Mouse (Mus musculus) layer of hippocampus, adult 9-11 months (tissue): ENCODE measurements around the gene Wdfy1.

Experiments
- DNase-seq: peaks from one replicate; pipeline ENCODE4 v3.0.0; 2022

Wdfy1 gene

GRCm38 (mm10) chr1:79707383-79707782, 68.6 kb downstream of the Wdfy1 start:
- no peak for DNase-seq

GRCm38 (mm10) chr1:79706707-79707106, 69.2 kb downstream of the Wdfy1 start:
- no peak for DNase-seq

GRCm38 (mm10) chr1:79704672-79705071, 71.3 kb downstream of the Wdfy1 start:
- DNase-seq = no peak

DNA sequence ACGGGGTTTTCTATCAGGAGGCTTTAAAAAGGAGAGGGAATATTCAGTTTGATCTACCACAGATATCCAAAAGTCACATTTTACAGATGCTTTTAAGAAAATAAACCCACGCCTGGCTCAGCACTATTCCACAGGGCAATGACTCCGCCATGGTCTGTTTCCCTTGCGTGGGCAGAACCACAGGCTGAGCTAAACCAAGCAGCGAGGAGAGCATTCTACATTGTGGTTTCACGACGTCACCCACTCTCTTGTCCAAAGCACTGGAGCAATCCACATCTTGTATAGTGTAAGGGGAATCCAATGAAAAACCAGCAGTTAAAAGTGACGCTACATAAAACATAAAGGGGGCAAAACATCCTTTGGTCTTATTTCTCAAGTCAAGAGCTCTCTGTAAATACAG, 72.4 kb downstream of the Wdfy1 start:
- DNase-seq = no peak

DNA sequence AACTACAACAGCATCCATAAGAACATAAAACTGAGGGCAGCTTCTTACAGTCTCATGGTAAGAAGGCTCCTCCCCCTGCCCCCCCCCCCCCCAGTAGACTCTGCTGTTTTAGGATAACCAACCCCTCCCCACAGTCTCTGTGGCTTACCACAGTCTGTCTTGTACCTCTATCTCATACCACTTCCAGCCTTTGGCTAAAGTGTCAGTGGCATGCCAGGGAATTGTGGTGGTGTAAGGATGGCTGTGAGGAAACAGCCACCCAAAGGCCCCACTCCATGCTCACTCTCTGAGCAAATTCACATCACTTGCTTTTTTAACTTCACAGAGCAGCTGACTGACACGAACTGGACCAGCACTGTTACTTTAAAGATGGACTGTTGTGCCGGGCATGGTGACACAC, 77.4 kb downstream of the Wdfy1 start:
- DNase-seq = no peak

DNA sequence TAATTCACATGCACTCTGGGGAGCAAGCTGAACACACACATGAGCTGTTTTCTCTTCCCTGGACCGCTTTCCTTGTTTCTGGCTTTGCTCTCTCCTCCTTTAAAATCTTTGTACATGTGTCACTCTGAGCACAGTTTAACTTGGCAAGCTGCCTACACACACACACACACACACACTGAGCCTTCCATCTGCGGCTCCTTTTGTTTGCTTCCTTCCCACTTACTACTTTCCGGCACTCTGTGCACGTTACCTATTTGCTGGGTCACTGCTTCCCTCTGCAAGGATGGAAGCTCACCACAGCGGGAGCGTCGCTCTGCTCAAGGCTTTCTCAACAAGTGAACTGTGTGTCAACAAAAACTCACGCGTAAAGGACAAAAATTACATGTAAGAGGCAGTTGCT, 78.6 kb downstream of the Wdfy1 start:
- peak; percentile 26 for DNase-seq

GRCm38 (mm10) chr1:79696933-79697332, 79.0 kb downstream of the Wdfy1 start:
- DNase-seq = no peak

GRCm38 (mm10) chr1:79692482-79692881, 83.5 kb downstream of the Wdfy1 start:
- no peak for DNase-seq

GRCm38 (mm10) chr1:79687254-79687653, 88.7 kb downstream of the Wdfy1 start:
- no peak for DNase-seq

GRCm38 (mm10) chr1:79684027-79684426, 91.9 kb downstream of the Wdfy1 start:
- DNase-seq = no peak

GRCm38 (mm10) chr1:79682936-79683335, 93.0 kb downstream of the Wdfy1 start:
- DNase-seq = no peak

DNA sequence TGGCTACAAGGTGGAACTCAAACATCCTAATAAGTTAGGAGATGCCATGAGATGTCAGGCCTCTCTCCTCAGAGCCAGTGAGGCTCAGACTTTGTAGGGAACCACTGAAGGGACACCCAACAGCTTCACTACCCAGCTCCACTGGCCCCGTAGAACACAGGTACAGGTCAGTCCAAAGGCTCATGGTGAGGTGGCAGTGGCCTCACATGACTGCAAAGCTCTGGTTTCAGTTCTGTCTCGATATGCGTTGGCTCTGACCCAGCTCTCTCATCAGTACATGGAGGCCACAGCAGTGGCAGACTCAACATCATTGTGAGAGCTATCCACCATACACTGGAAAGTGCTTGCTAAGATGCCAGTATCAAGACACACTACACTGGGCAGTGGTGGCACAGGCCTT, 95.2 kb downstream of the Wdfy1 start:
- no peak for DNase-seq

DNA sequence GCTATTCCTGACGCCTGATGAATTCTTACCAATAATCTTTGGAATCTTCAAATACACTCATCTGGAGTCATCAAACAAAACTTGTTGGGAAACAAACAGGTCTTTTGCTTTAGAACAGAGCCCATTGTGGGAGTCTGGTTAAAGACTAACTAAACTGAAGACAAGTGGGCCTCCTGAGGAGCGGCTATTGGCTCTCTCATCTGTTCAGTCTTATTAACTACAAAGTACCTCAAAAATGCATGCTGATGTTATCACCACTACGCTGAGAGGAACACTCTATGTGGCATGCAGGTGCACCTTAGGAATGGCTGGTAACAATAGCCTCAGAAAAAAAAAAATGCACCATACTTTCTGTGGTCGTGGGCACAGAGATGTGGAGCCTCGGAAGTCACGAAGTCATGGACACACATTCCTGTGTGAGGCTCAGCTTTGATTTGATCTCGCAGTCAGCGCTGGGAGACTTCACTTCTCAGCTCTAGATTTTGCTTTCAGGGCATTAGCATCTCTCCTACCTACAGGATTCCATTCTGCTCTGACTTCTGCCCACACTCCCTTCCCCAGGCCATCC, 97.7 kb downstream of the Wdfy1 start:
- no peak for DNase-seq

DNA sequence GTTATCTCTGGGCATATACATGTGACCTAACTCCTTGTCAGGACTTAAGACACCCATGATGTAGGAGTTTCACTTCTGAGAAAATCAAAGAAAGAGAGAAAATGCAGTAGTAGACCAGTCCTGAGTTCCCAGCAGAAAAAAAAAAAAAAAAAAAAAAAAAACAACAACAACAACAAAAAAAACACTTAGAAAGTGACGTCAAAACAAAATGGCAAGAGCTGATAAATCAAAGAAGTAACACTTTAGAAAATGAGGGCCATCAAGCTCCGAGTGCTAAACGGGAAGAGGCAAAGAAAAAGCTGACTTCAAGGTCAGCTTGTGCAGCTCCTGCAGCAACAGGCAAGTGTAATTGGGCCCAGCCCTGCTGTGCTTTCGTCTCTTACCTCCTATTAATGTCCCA, 100.2 kb downstream of the Wdfy1 start:
- no peak for DNase-seq

DNA sequence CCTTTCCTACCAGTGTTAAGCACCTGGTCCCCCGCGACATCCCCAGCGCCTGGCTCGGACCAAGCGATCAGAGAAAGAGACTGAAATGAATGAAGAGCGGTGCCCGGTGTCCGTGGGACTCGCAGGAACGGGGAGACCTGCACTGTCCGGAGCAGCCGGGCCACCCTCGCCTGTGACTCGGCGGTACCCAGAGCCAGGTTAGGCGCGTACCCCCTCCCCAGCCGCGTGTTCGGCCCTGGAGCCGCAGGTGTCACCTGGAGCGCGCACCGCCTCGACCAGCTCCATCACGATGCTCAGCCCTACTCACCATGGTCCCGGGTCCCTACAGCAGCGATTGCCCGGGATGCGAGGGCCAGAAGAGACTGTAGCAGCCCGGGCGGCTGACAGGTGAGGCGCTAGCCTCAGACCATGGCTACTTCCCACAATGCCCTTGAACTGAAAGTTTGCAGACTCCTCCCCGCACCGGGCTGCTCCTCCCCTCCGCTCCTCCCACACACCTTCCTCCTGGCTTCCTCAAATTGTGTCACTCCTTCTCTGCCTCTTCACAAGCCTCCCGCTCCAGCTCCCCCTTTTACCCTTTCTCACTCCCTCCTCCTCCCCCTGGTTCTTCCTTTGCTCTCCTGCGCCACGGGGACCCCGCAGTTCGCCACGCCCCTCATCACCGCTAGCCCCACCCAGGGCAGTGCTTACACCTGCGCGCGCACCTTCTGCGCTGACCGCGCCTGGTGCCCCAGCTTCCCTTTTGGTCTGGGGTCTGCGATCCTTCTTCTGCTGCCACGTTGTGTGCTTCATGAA, 104.2 kb downstream of the Wdfy1 start, which contains the start of gene Ap1s3:
Gene Ap1s3, minus strand, starts transcription at position 430 of the 795 bp plus-strand sequence.
- DNase-seq = peak; percentile 45

- no peak for DNase-seq
These were observed 104.8 kb downstream of the Wdfy1 start for GRCm38 (mm10) chr1:79671196-79671542.

- DNase-seq = no peak
These were observed 106.4 kb downstream of the Wdfy1 start for GRCm38 (mm10) chr1:79669419-79669974.

DNA sequence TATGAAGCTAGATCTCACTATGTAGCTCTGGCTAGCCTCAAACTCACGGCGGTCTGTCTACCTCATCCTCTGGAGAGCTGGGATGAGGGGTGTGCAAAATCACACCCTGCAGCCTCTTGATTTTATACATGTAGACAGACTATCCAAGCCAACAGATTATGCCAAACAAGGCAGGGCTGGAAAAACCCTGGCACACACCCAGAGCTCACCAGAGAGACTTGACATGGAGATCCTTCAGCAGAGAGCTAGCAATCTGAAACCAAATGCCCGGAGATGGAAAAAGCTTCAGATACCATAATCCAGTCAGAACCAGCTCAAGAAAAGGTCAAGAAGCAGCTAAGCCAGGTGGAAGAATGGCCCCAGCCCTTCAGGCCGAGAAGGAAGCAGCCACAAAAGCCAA, 111.0 kb downstream of the Wdfy1 start:
- no peak for DNase-seq

- DNase-seq = no peak
These were observed 116.3 kb downstream of the Wdfy1 start for GRCm38 (mm10) chr1:79659598-79659997.

- DNase-seq = no peak
These were observed 118.5 kb downstream of the Wdfy1 start for GRCm38 (mm10) chr1:79657411-79657810.

GRCm38 (mm10) chr1:79655819-79656555, 120.0 kb downstream of the Wdfy1 start:
- DNase-seq = no peak

- DNase-seq = no peak
These were observed 121.0 kb downstream of the Wdfy1 start for GRCm38 (mm10) chr1:79654948-79655347.
